ENCODE assay signal across 16 mouse cellular contexts in the genomic region with DNA sequence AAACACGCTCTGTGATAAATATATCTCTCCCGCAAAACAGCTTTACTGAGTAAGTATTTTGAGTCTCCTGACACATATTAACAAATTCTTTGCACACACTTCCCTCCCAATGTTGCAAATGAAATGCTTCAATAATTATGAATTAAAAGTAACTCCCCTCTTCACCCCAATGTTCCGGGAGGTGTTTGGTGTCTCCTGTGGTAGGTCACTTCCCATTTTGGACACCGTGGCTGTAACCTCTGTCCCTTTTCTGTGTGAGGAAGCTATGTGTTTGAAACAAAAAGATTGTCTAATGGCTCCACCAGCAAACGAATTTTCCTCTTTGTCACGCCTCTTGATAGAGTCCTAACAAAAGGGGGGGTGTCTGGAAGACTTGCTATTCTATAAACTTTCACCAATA.
A peak's percentile ranks its signal among the peaks of the same experiment; 100 is the strongest.
DNase-seq lines count a peak whose midpoint lies in the region; ATAC-seq lines count a peak whose summit lies in the region.
"Had no signal": no experiment of that assay in that cellular context is flagged by ENCODE, and none has a peak within 500 bp of the region (broad histone marks: within the 10 kb centered on the region; RNA-seq: fewer than 3 reads in every experiment).

No protein-coding gene starts in this region.

- no peaks in the 10 kb centered on the region for H3K9me3 ChIP-seq in intestine, embryonic 16.5 days (ENCODE audit: control insufficient read depth, low read length)
- no peaks in the 10 kb centered on the region for H3K9me3 ChIP-seq in stomach, embryonic 16.5 days (replicated peaks; ENCODE audit: control insufficient read depth, low read length)
- H3K9me3 ChIP-seq: embryonic facial prominence, embryonic 10.5 days; forebrain, embryonic 15.5 days; heart, embryonic 12.5 days; hindbrain, embryonic 15.5 days had no signal

- H3K9ac ChIP-seq in intestine, embryonic 16.5 days (ENCODE audit: low read depth, low read length): peak overlapping the region; percentile 17; the same call in 1 of the 2 replicates
- H3K9ac ChIP-seq in stomach, embryonic 16.5 days (ENCODE audit: low read length): no peak overlapping the region
- H3K9ac ChIP-seq: forebrain, embryonic 15.5 days; heart, embryonic 12.5 days; hindbrain, embryonic 15.5 days had no signal

- H3K4me1 ChIP-seq in intestine, embryonic 16.5 days (ENCODE audit: control insufficient read depth, insufficient read depth, low read length): peaks cover 22% of the 10 kb centered on the region
- peaks cover 5% of the 10 kb centered on the region for H3K4me1 ChIP-seq in stomach, embryonic 16.5 days (ENCODE audit: control insufficient read depth, insufficient read depth, low read length)
- H3K4me1 ChIP-seq: forebrain, embryonic 15.5 days; hindbrain, embryonic 15.5 days had no signal

- no peaks in the 10 kb centered on the region for H3K27me3 ChIP-seq in intestine, embryonic 16.5 days (replicated peaks; ENCODE audit: control insufficient read depth, insufficient read depth, low read length)
- no peaks in the 10 kb centered on the region for H3K27me3 ChIP-seq in stomach, embryonic 16.5 days (ENCODE audit: control insufficient read depth, insufficient read depth, low read length)
- H3K27me3 ChIP-seq: forebrain, embryonic 15.5 days; hindbrain, embryonic 15.5 days had no signal

- WGBS in intestine, embryonic 16.5 days: 76% methylated on average over 6 of the region's 6 CpGs
- 74% methylated on average over 6 of the region's 6 CpGs for WGBS in stomach, embryonic 16.5 days

- no peaks in the 10 kb centered on the region for H3K36me3 ChIP-seq in intestine, embryonic 16.5 days (ENCODE audit: control insufficient read depth, insufficient read depth, low read length)
- H3K36me3 ChIP-seq in stomach, embryonic 16.5 days (ENCODE audit: control insufficient read depth, insufficient read depth, low read length): no peaks in the 10 kb centered on the region
- H3K36me3 ChIP-seq: embryonic facial prominence, embryonic 10.5 days; forebrain, embryonic 15.5 days; heart, embryonic 12.5 days; hindbrain, embryonic 15.5 days had no signal

- peak; percentile 50 for DNase-seq in heart, adult 11 months
- no peak for DNase-seq in heart, adult 9 months (ENCODE audit: low spot score in 2 of 2)
- no peak for DNase-seq in cerebellum, postnatal 14 days
- no peak for DNase-seq in kidney, postnatal 4 days
- DNase-seq: cerebellum, adult 11 months; cerebellum, adult 8-10 months; cerebellum, postnatal 25 days; gastrocnemius, postnatal 25 days; heart, adult 18-20 months had no signal

- H3K4me3 ChIP-seq in intestine, embryonic 16.5 days (ENCODE audit: low read length): no peak overlapping the region
- H3K4me3 ChIP-seq in stomach, embryonic 16.5 days (replicated peaks; ENCODE audit: low read length): no peak overlapping the region
- H3K4me3 ChIP-seq: embryonic facial prominence, embryonic 10.5 days; forebrain, embryonic 15.5 days; heart, embryonic 12.5 days; hindbrain, embryonic 15.5 days had no signal

- peak; percentile 28; the same call in 1 of the 2 replicates for ATAC-seq in common myeloid progenitor, adult 5-6 weeks (replicated peaks; ENCODE audit: low read depth, poor library complexity, severe bottlenecking)
- no peak for ATAC-seq in intestine, embryonic 16.5 days
- ATAC-seq in stomach, embryonic 16.5 days (ENCODE audit: insufficient read depth, low FRiP score): no peak
- ATAC-seq: forebrain, embryonic 15.5 days had no signal

- H3K27ac ChIP-seq in intestine, embryonic 16.5 days (ENCODE audit: low read length): peak overlapping the region; percentile 15; the same call in 1 of the 2 replicates
- H3K27ac ChIP-seq in stomach, embryonic 16.5 days (ENCODE audit: low read length): peak overlapping the region; percentile 76; the same call in 1 of the 2 replicates
- H3K27ac ChIP-seq: embryonic facial prominence, embryonic 10.5 days; forebrain, embryonic 15.5 days; hindbrain, embryonic 15.5 days had no signal

- peak overlapping the region; percentile 29 for H3K4me2 ChIP-seq in intestine, embryonic 16.5 days (ENCODE audit: low read depth, low read length)
- H3K4me2 ChIP-seq in stomach, embryonic 16.5 days (ENCODE audit: low read depth, low read length): peak overlapping the region; percentile 30; the same call in 1 of the 2 replicates
- H3K4me2 ChIP-seq: forebrain, embryonic 15.5 days; hindbrain, embryonic 15.5 days had no signal
